Mouse (Mus musculus): ENCODE data around the gene Ivd.

GRCm38 (mm10) chr2:118881019-118881418, 19.3 kb downstream of the Ivd start:
- TF ChIP-seq EP300 (IDR thresholded peaks at IDR 0.05) (no peak), CTCF (IDR thresholded peaks at IDR 0.05) (no peak)

All from lung, postnatal 0 days (tissue).